Mouse (Mus musculus): ENCODE measurements around the gene Ptprt. TPM values are rescaled to one million over a fixed set of nuclear protein-coding genes. Genes with fewer than 3 reads are reported as not detected.
"Not testable (repeated sequence)": the region's sequence is repeated elsewhere in the genome, so short reads cannot be mapped to it uniquely, and the experiment has no call there.

Ptprt gene
- polyA plus RNA-seq, 1 experiment, result not detected

- no peak overlapping the region for H3K27ac ChIP-seq (ENCODE audit: insufficient read depth, low read depth, low read length)
- no peak for TF ChIP-seq CTCF (IDR thresholded peaks at IDR 0.05; ENCODE audit: low read depth, low read length)
- no peak for TF ChIP-seq POLR2A (IDR thresholded peaks at IDR 0.05; ENCODE audit: borderline replicate concordance, low read depth, low read length)
- no peak overlapping the region for H3K4me3 ChIP-seq (ENCODE audit: insufficient read depth, low read length)
- H3K4me1 ChIP-seq (ENCODE audit: control insufficient read depth, insufficient read depth, low read length), result no peaks in the 10 kb centered on the region
Observed at GRCm38 (mm10) chr2:161553651-161554050, 1107.3 kb downstream of the Ptprt start.

GRCm38 (mm10) chr2:161552011-161552410 lies 1108.9 kb downstream of the Ptprt start:
- H3K4me1 ChIP-seq (ENCODE audit: control insufficient read depth, insufficient read depth, low read length), result no peaks in the 10 kb centered on the region
- H3K27ac ChIP-seq (ENCODE audit: insufficient read depth, low read depth, low read length), result no peak overlapping the region
- TF ChIP-seq POLR2A (IDR thresholded peaks at IDR 0.05; ENCODE audit: borderline replicate concordance, low read depth, low read length) (no peak), CTCF (IDR thresholded peaks at IDR 0.05; ENCODE audit: low read depth, low read length) (no peak)
- H3K4me3 ChIP-seq (ENCODE audit: insufficient read depth, low read length), result no peak overlapping the region

GRCm38 (mm10) chr2:161549577-161549976 lies 1111.4 kb downstream of the Ptprt start:
- no peaks in the 10 kb centered on the region for H3K4me1 ChIP-seq (ENCODE audit: control insufficient read depth, insufficient read depth, low read length)
- TF ChIP-seq POLR2A (IDR thresholded peaks at IDR 0.05; ENCODE audit: borderline replicate concordance, low read depth, low read length) (no peak), CTCF (IDR thresholded peaks at IDR 0.05; ENCODE audit: low read depth, low read length) (no peak)
- H3K27ac ChIP-seq (ENCODE audit: insufficient read depth, low read depth, low read length), result no peak overlapping the region
- H3K4me3 ChIP-seq (ENCODE audit: insufficient read depth, low read length), result no peak overlapping the region

GRCm38 (mm10) chr2:161547318-161547717 lies 1113.6 kb downstream of the Ptprt start:
- Histone ChIP-seq H3K4me1 (ENCODE audit: control insufficient read depth, insufficient read depth, low read length) (no peaks in the 10 kb centered on the region), H3K4me3 (ENCODE audit: insufficient read depth, low read length) (no peak overlapping the region), H3K27ac (ENCODE audit: insufficient read depth, low read depth, low read length) (no peak overlapping the region)
- TF ChIP-seq POLR2A (IDR thresholded peaks at IDR 0.05; ENCODE audit: borderline replicate concordance, low read depth, low read length) (no peak), CTCF (IDR thresholded peaks at IDR 0.05; ENCODE audit: low read depth, low read length) (no peak)

- H3K4me3 ChIP-seq (ENCODE audit: insufficient read depth, low read length), result no peak overlapping the region
- H3K4me1 ChIP-seq (ENCODE audit: control insufficient read depth, insufficient read depth, low read length), result no peaks in the 10 kb centered on the region
- H3K27ac ChIP-seq (ENCODE audit: insufficient read depth, low read depth, low read length), result no peak overlapping the region
- TF ChIP-seq POLR2A (IDR thresholded peaks at IDR 0.05; ENCODE audit: borderline replicate concordance, low read depth, low read length), result no peak
- no peak for TF ChIP-seq CTCF (IDR thresholded peaks at IDR 0.05; ENCODE audit: low read depth, low read length)
Observed at GRCm38 (mm10) chr2:161545406-161545805, 1115.5 kb downstream of the Ptprt start.

- Histone ChIP-seq H3K4me3 (ENCODE audit: insufficient read depth, low read length) (no peak overlapping the region), H3K27ac (ENCODE audit: insufficient read depth, low read depth, low read length) (no peak overlapping the region), H3K4me1 (ENCODE audit: control insufficient read depth, insufficient read depth, low read length) (no peaks in the 10 kb centered on the region)
- TF ChIP-seq POLR2A (IDR thresholded peaks at IDR 0.05; ENCODE audit: borderline replicate concordance, low read depth, low read length) (no peak), CTCF (IDR thresholded peaks at IDR 0.05; ENCODE audit: low read depth, low read length) (no peak)
Observed at GRCm38 (mm10) chr2:161534151-161534550, 1126.8 kb downstream of the Ptprt start.

- TF ChIP-seq POLR2A (IDR thresholded peaks at IDR 0.05; ENCODE audit: borderline replicate concordance, low read depth, low read length) (no peak), CTCF (IDR thresholded peaks at IDR 0.05; ENCODE audit: low read depth, low read length) (no peak)
- Histone ChIP-seq H3K4me1 (ENCODE audit: control insufficient read depth, insufficient read depth, low read length) (no peaks in the 10 kb centered on the region), H3K4me3 (ENCODE audit: insufficient read depth, low read length) (no peak overlapping the region), H3K27ac (ENCODE audit: insufficient read depth, low read depth, low read length) (no peak overlapping the region)
Observed at GRCm38 (mm10) chr2:161527192-161527591, 1133.8 kb downstream of the Ptprt start.

GRCm38 (mm10) chr2:161519671-161520070 lies 1141.3 kb downstream of the Ptprt start:
- no peak overlapping the region for H3K4me3 ChIP-seq (ENCODE audit: insufficient read depth, low read length)

GRCm38 (mm10) chr2:161516921-161517320 lies 1144.0 kb downstream of the Ptprt start:
- no peak for TF ChIP-seq POLR2A (IDR thresholded peaks at IDR 0.05; ENCODE audit: borderline replicate concordance, low read depth, low read length)
- Histone ChIP-seq H3K4me3 (ENCODE audit: insufficient read depth, low read length) (no peak overlapping the region), H3K27ac (ENCODE audit: insufficient read depth, low read depth, low read length) (no peak overlapping the region), H3K4me1 (ENCODE audit: control insufficient read depth, insufficient read depth, low read length) (no peaks in the 10 kb centered on the region)

More at GRCm38 (mm10) chr2:161519671-161520070, 1141.3 kb downstream of the Ptprt start:
- no peak overlapping the region for H3K27ac ChIP-seq (ENCODE audit: insufficient read depth, low read depth, low read length)
- H3K4me1 ChIP-seq (ENCODE audit: control insufficient read depth, insufficient read depth, low read length), result no peaks in the 10 kb centered on the region
- no peak for TF ChIP-seq POLR2A (IDR thresholded peaks at IDR 0.05; ENCODE audit: borderline replicate concordance, low read depth, low read length)

GRCm38 (mm10) chr2:161513256-161513655 lies 1147.7 kb downstream of the Ptprt start:
- Histone ChIP-seq H3K4me1 (ENCODE audit: control insufficient read depth, insufficient read depth, low read length) (no peaks in the 10 kb centered on the region), H3K27ac (ENCODE audit: insufficient read depth, low read depth, low read length) (no peak overlapping the region), H3K4me3 (ENCODE audit: insufficient read depth, low read length) (no peak overlapping the region)
- TF ChIP-seq POLR2A (IDR thresholded peaks at IDR 0.05; ENCODE audit: borderline replicate concordance, low read depth, low read length) (no peak), CTCF (IDR thresholded peaks at IDR 0.05; ENCODE audit: low read depth, low read length) (no peak)

- not testable (repeated sequence) for H3K4me3 ChIP-seq (ENCODE audit: insufficient read depth, low read length); H3K27ac ChIP-seq (ENCODE audit: insufficient read depth, low read depth, low read length); H3K4me1 ChIP-seq (ENCODE audit: control insufficient read depth, insufficient read depth, low read length)
Observed at GRCm38 (mm10) chr2:161511880-161512570, 1148.9 kb downstream of the Ptprt start.
